Mouse (Mus musculus) brain, embryonic 14.5 days (tissue): ENCODE results near the gene Pitpnc1.

ENCODE experiments used
- CTCF ChIP-seq: fragments of 200-500 bp; IDR thresholded peaks from 2 replicates; pipeline ENCODE4 v1.5.1; 2012; ENCODE audit warnings: inconsistent platforms, mild to moderate bottlenecking, moderate library complexity, borderline replicate concordance; ENCODE audit not compliant: insufficient read depth, insufficient read length; ENCODE audit errors: extremely low read depth
- POLR2A ChIP-seq: fragments of 200-500 bp; IDR thresholded peaks from 2 replicates; pipeline ENCODE4 v1.6.1; 2012; ENCODE audit warnings: mild to moderate bottlenecking, inconsistent platforms, borderline replicate concordance; ENCODE audit not compliant: poor library complexity, insufficient read depth, insufficient read length, severe bottlenecking; ENCODE audit errors: extremely low read depth

- no peak for TF ChIP-seq POLR2A
- TF ChIP-seq CTCF, result no peak
Measured at GRCm38 (mm10) chr11:107397326-107397998, 73.0 kb downstream of the Pitpnc1 start.
